Mouse (Mus musculus) ZHBTc4 (cell line): ENCODE data around the gene Brms1l.
"Not testable (repeated sequence)": the region's sequence is repeated elsewhere in the genome, so short reads cannot be mapped to it uniquely, and the experiment has no call there.

Experiments
- DNase-seq: peaks from one replicate; pipeline ENCODE4 v3.0.0-alpha.2; 2011; ENCODE audit warnings: low read depth, low spot score

Brms1l gene

GRCm38 (mm10) chr12:55836199-55836951, at the start of gene Brms1l:
TSS of gene Brms1l (plus strand) at chr12:55836324.
- peak; percentile 100 for DNase-seq

DNA sequence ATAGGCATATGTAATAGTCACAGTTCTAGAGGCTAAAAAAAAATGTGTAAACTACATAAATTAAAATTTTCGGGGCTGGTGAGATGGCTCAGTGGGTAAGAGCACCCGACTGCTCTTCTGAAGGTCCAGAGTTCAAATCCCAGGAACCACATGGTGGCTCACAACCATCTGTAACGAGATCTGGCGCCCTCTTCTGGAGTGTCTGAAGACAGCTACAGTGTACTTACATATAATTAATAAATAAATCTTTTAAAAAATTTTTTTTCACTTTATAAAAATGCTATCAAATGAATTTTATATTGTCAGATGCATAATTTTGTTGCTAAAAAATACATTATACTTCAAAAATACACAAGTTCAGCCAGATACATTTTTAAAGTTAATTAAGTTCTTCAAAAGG, 41.6 kb upstream of the Brms1l start:
- not testable (repeated sequence) for DNase-seq

- DNase-seq: no peak
These were observed 39.0 kb upstream of the Brms1l start for GRCm38 (mm10) chr12:55797103-55797502.

- DNase-seq: no peak
These were observed 37.4 kb upstream of the Brms1l start for GRCm38 (mm10) chr12:55798745-55799144.

GRCm38 (mm10) chr12:55800144-55800543, 36.0 kb upstream of the Brms1l start:
- DNase-seq: no peak

DNA sequence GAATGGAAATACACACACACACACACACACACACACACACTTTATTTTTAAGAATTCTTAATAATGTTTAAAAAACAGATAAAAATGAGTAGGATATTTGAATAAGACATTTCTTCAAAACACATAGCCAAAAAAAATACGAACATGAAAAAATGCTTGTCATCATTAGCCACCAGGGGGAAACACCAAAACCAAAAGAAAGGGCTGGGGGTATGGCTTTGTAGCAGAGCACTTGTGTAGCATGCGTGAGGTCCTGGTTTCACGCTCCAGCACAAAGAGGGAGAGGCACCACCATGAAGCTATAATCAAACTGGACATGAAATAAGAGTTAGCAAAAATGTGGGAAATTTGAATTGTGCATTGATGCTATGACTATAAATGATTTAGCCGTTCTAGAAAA, 35.0 kb upstream of the Brms1l start:
- DNase-seq: no peak

GRCm38 (mm10) chr12:55805035-55805434, 31.1 kb upstream of the Brms1l start:
- DNase-seq: no peak

- no peak for DNase-seq
These were observed 19.6 kb upstream of the Brms1l start for GRCm38 (mm10) chr12:55816488-55816887.

GRCm38 (mm10) chr12:55820119-55820660, 15.9 kb upstream of the Brms1l start:
- peak; percentile 51 for DNase-seq

- DNase-seq: peak; percentile 98
These were observed 15.3 kb upstream of the Brms1l start, which contains the start of gene Ralgapa1 for GRCm38 (mm10) chr12:55820661-55821314. TSS of gene Ralgapa1 (minus strand) at chr12:55821167.

- DNase-seq: no peak
These were observed 12.1 kb upstream of the Brms1l start for GRCm38 (mm10) chr12:55824027-55824426.

GRCm38 (mm10) chr12:55825537-55825936, 10.6 kb upstream of the Brms1l start:
- peak; percentile 77 for DNase-seq

DNA sequence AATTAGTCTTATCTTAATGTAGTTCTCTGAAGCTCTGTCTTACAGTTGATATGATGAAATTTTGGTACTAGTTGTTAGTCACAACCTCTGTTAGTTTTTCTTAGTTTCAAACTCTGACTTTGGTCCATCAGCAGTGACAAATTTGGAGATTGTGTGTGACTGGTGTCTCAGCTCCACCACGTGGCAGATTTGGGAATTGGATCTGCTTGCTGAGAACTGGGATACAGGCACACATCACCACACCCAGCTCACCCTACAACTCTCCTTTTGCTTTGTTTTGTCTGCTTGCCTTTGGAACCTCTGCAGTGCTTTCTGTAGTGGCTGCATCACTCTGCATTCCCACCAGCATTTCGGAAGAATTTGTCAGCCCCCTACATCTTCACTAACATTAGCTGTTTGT, 5.0 kb upstream of the Brms1l start:
- peak; percentile 71 for DNase-seq

DNA sequence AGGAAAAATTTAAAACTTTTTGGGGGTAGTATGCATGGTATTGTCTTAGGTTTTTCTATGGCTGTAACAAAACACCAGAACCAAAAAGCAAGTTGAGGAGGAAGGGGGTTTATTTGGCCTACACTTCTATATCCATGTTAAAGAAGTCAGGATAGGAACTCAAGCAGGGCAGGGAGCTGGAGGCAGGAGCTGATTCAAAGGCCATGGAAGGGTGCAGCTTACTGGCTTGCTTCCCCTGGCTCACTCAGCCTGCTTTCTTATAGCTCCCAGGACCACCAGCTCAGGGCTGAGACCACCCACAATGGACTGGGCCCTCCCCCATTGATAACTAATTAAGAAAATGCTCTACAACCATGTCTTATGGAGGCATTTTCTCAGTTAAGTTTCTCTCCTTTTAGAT, 3.2 kb upstream of the Brms1l start:
- DNase-seq: no peak

- DNase-seq: peak; percentile 64
These were observed 2.1 kb upstream of the Brms1l start for GRCm38 (mm10) chr12:55833906-55834625.

DNA sequence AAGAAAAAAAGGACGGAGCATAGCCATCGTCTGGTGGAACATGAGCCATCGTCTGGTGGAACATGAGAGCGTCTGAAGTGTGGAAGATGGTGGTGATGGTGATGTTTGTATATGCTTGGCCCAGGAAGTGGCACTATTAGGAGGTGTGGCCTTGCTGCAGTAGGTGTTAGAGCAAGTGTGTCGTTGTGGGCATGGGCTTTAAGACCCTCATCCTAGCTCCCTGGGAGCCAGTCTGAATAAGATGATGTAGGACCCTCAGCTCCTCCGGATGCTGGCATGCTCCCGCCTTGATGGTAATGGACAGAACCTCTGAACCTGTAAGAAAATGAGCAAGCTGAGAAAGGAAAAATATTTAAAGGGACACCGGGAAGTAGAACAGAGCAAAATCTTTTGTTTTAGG, 1.2 kb upstream of the Brms1l start:
- DNase-seq: no peak

DNA sequence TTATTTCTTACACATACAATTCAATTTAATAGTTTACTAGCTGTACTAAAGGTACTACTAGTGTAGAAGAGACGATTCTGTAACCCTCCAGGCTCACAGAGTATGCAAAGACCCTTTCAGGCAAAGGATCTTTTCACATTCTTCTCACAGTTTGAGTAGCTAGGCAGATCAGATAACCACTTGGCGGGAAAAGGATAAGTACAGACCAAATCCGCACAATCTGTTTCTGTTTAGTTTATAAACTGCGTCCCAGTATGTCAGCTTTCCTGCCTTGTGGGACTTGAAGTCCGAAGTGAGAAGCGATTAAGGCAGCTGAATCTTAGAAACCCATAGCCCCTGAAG, 296 bp upstream of the Brms1l start:
- no peak for DNase-seq

DNA sequence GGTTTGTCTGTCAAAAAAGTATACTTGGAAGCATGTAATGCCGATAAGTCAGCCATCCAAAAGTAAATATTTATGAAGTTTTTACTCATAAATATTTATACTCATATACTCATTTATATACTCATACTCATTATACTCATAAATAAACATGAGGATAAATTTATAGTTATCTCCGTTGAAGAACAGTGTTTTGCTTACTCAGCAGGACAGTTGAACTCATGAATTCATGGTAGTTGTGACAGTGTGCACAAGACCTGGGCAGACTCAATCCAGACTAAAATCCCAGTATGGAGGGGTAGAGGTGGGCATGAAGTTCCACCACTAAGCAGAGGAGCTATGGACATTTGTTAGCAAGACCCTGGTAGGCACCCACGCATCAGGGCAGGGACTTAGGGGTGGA, 1.4 kb downstream of the Brms1l start:
- DNase-seq: no peak

- DNase-seq: peak; percentile 62
These were observed 10.6 kb downstream of the Brms1l start for GRCm38 (mm10) chr12:55846741-55847140.

GRCm38 (mm10) chr12:55847851-55848250, 11.7 kb downstream of the Brms1l start:
- DNase-seq: no peak

DNA sequence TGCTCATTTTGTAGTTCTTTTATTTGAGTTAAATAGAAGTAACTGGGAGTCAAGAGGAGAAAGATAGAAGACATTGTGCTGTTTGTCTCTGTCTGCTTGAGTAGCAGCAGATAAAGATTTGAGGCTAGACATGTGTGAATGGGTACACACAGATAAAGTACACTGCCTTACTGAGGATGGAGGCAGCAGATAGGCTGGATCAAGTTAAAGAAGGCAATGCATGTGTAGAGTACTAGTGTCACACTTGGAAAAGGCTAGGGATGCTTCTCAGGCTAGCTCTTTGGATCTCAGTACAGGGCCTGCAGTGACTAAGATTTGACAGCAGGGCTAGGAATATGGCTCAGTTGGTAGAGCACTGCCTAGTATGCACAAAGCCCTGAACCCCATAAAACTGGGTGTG, 14.5 kb downstream of the Brms1l start:
- DNase-seq: no peak
